Mouse (Mus musculus): ENCODE results near the gene Kcnt1. TPM values are rescaled to one million over a fixed set of nuclear protein-coding genes. Genes with fewer than 3 reads are reported as not detected.

Gene Kcnt1
- polyA plus RNA-seq, 1 experiment from 2014 or later = 0.28 TPM

DNA sequence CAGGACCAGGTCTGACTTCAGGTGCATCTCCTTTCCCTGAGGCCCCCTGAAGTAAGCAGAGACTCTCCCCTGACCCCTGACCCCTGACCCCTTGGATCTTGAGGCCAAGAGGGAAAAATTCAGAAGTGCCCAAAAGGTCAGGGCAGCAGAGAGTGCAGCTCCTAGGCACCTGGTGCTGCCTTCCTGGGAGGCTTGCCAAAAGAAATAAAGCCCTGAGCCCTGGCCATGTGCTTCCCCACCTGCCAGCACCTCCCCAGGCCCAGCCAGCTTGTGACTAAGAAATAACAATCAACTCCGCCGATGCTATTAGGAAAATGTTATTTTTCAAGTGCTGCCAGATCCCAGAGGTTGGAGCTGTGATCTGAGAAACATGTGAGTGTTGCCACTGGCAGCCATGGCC, 1.5 kb upstream of the Kcnt1 start:
- Histone ChIP-seq H3K4me2 (ENCODE audit: low read depth, low read length) (no peak overlapping the region), H3K27me3 (ENCODE audit: control insufficient read depth, insufficient read depth, low read length) (peaks cover 15% of the 10 kb centered on the region), H3K4me3 (ENCODE audit: low read depth, low read length) (no peak overlapping the region), H3K36me3 (replicated peaks; ENCODE audit: control insufficient read depth, insufficient read depth, low read depth, low read length) (no peaks in the 10 kb centered on the region), H3K27ac (replicated peaks; ENCODE audit: low read depth, low read length) (no peak overlapping the region), H3K4me1 (ENCODE audit: control insufficient read depth, insufficient read depth, low read length) (no peaks in the 10 kb centered on the region), H3K9me3 (replicated peaks; ENCODE audit: control insufficient read depth, low read length) (no peaks in the 10 kb centered on the region), H3K9ac (replicated peaks; ENCODE audit: low read length) (no peak overlapping the region)
- DNase-seq (ENCODE audit: low spot score) (no peak), ATAC-seq (replicated peaks; ENCODE audit: insufficient number of reproducible peaks, low FRiP score, low TSS enrichment, low read depth) (no peak)
- 63% methylated on average over 2 of the region's 2 CpGs for WGBS

GRCm38 (mm10) chr2:25862696-25863270, 751 bp upstream of the Kcnt1 start:
- Histone ChIP-seq H3K4me3 (ENCODE audit: low read depth, low read length) (no peak overlapping the region), H3K9me3 (replicated peaks; ENCODE audit: control insufficient read depth, low read length) (no peaks in the 10 kb centered on the region), H3K27me3 (ENCODE audit: control insufficient read depth, insufficient read depth, low read length) (peaks cover 15% of the 10 kb centered on the region), H3K9ac (replicated peaks; ENCODE audit: low read length) (no peak overlapping the region), H3K4me1 (ENCODE audit: control insufficient read depth, insufficient read depth, low read length) (no peaks in the 10 kb centered on the region), H3K27ac (replicated peaks; ENCODE audit: low read depth, low read length) (no peak overlapping the region), H3K36me3 (replicated peaks; ENCODE audit: control insufficient read depth, insufficient read depth, low read depth, low read length) (no peaks in the 10 kb centered on the region), H3K4me2 (ENCODE audit: low read depth, low read length) (no peak overlapping the region)
- ATAC-seq (replicated peaks; ENCODE audit: insufficient number of reproducible peaks, low FRiP score, low TSS enrichment, low read depth) (no peak), DNase-seq (ENCODE audit: low spot score) (no peak)
- 67% methylated on average over 5 of the region's 5 CpGs for WGBS

- Histone ChIP-seq H3K9ac (replicated peaks; ENCODE audit: low read length) (no peak overlapping the region), H3K9me3 (replicated peaks; ENCODE audit: control insufficient read depth, low read length) (no peaks in the 10 kb centered on the region), H3K4me2 (ENCODE audit: low read depth, low read length) (peak overlapping the region; percentile 95), H3K4me3 (ENCODE audit: low read depth, low read length) (peak overlapping the region; percentile 36; the same call in 1 of the 2 replicates), H3K27ac (replicated peaks; ENCODE audit: low read depth, low read length) (no peak overlapping the region), H3K27me3 (ENCODE audit: control insufficient read depth, insufficient read depth, low read length) (peaks cover 15% of the 10 kb centered on the region), H3K4me1 (ENCODE audit: control insufficient read depth, insufficient read depth, low read length) (no peaks in the 10 kb centered on the region), H3K36me3 (replicated peaks; ENCODE audit: control insufficient read depth, insufficient read depth, low read depth, low read length) (no peaks in the 10 kb centered on the region)
- WGBS = 4% methylated on average over 18 of the region's 18 CpGs
- ATAC-seq (replicated peaks; ENCODE audit: insufficient number of reproducible peaks, low FRiP score, low TSS enrichment, low read depth) = no peak
- DNase-seq (ENCODE audit: low spot score) = no peak
Observed at GRCm38 (mm10) chr2:25864230-25864629, 696 bp downstream of the Kcnt1 start.

GRCm38 (mm10) chr2:25865412-25865811, 1.9 kb downstream of the Kcnt1 start:
- Histone ChIP-seq H3K27me3 (ENCODE audit: control insufficient read depth, insufficient read depth, low read length) (peaks cover 15% of the 10 kb centered on the region), H3K4me3 (ENCODE audit: low read depth, low read length) (no peak overlapping the region), H3K4me2 (ENCODE audit: low read depth, low read length) (no peak overlapping the region), H3K36me3 (replicated peaks; ENCODE audit: control insufficient read depth, insufficient read depth, low read depth, low read length) (no peaks in the 10 kb centered on the region), H3K4me1 (ENCODE audit: control insufficient read depth, insufficient read depth, low read length) (no peaks in the 10 kb centered on the region), H3K9me3 (replicated peaks; ENCODE audit: control insufficient read depth, low read length) (no peaks in the 10 kb centered on the region), H3K27ac (replicated peaks; ENCODE audit: low read depth, low read length) (no peak overlapping the region), H3K9ac (replicated peaks; ENCODE audit: low read length) (no peak overlapping the region)
- DNase-seq (ENCODE audit: low spot score) (no peak), ATAC-seq (replicated peaks; ENCODE audit: insufficient number of reproducible peaks, low FRiP score, low TSS enrichment, low read depth) (no peak)
- 11% methylated on average over 4 of the region's 4 CpGs for WGBS

GRCm38 (mm10) chr2:25866656-25867055, 3.1 kb downstream of the Kcnt1 start:
- no peaks in the 10 kb centered on the region for H3K9me3 ChIP-seq (replicated peaks; ENCODE audit: control insufficient read depth, low read length)
- no peak overlapping the region for H3K27ac ChIP-seq (replicated peaks; ENCODE audit: low read depth, low read length)
- 62% methylated on average over 5 of the region's 5 CpGs for WGBS
- H3K4me2 ChIP-seq (ENCODE audit: low read depth, low read length) = no peak overlapping the region
- no peak for DNase-seq (ENCODE audit: low spot score)
- H3K9ac ChIP-seq (replicated peaks; ENCODE audit: low read length) = no peak overlapping the region
- no peak overlapping the region for H3K4me3 ChIP-seq (ENCODE audit: low read depth, low read length)
- no peaks in the 10 kb centered on the region for H3K36me3 ChIP-seq (replicated peaks; ENCODE audit: control insufficient read depth, insufficient read depth, low read depth, low read length)
- ATAC-seq (replicated peaks; ENCODE audit: insufficient number of reproducible peaks, low FRiP score, low TSS enrichment, low read depth) = no peak
- peaks cover 15% of the 10 kb centered on the region for H3K27me3 ChIP-seq (ENCODE audit: control insufficient read depth, insufficient read depth, low read length)
- no peaks in the 10 kb centered on the region for H3K4me1 ChIP-seq (ENCODE audit: control insufficient read depth, insufficient read depth, low read length)

- H3K9me3 ChIP-seq (replicated peaks; ENCODE audit: control insufficient read depth, low read length) = no peaks in the 10 kb centered on the region
- no peak overlapping the region; the same call in 1 of the 2 replicates for H3K9ac ChIP-seq (replicated peaks; ENCODE audit: low read length)
- no peak overlapping the region for H3K27ac ChIP-seq (replicated peaks; ENCODE audit: low read depth, low read length)
- peak overlapping the region; percentile 33 for H3K4me3 ChIP-seq (ENCODE audit: low read depth, low read length)
- 26% methylated on average over 7 of the region's 7 CpGs for WGBS
- H3K36me3 ChIP-seq (replicated peaks; ENCODE audit: control insufficient read depth, insufficient read depth, low read depth, low read length) = no peaks in the 10 kb centered on the region
- DNase-seq (ENCODE audit: low spot score) (no peak), ATAC-seq (replicated peaks; ENCODE audit: insufficient number of reproducible peaks, low FRiP score, low TSS enrichment, low read depth) (no peak)
- H3K27me3 ChIP-seq (ENCODE audit: control insufficient read depth, insufficient read depth, low read length) = peaks cover 18% of the 10 kb centered on the region
- no peaks in the 10 kb centered on the region for H3K4me1 ChIP-seq (ENCODE audit: control insufficient read depth, insufficient read depth, low read length)
- H3K4me2 ChIP-seq (ENCODE audit: low read depth, low read length) = peak overlapping the region; percentile 70
Observed at GRCm38 (mm10) chr2:25877250-25877735, 13.8 kb downstream of the Kcnt1 start.

DNA sequence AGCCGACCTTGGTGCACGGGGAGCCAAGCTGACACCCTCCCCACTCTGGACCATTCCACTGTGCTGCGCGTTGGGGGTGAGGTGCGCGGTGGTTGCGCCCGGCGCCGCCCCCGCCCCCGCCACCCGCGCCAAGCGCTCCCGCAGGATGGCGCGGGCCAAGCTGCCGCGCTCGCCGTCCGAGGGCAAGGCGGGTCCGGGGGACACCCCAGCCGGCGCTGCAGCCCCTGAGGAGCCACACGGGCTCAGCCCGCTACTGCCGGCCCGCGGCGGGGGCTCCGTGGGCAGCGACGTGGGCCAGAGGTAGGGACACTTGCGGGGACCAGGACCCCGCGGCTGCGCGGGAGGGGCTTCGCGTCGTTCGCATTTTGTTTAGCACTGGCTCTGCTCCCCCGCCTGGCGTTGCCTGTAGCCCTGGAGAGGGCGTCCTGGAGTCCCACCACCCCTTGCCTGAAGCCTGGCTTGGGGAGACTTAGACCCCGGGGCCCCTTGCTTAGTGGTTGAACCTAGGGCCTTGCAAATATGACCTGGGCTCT, 14.3 kb downstream of the Kcnt1 start:
- H3K9me3 ChIP-seq (replicated peaks; ENCODE audit: control insufficient read depth, low read length) = no peaks in the 10 kb centered on the region
- H3K36me3 ChIP-seq (replicated peaks; ENCODE audit: control insufficient read depth, insufficient read depth, low read depth, low read length) = no peaks in the 10 kb centered on the region
- H3K4me1 ChIP-seq (ENCODE audit: control insufficient read depth, insufficient read depth, low read length) = no peaks in the 10 kb centered on the region
- ATAC-seq (replicated peaks; ENCODE audit: insufficient number of reproducible peaks, low FRiP score, low TSS enrichment, low read depth) (no peak), DNase-seq (ENCODE audit: low spot score) (no peak)
- no peak overlapping the region for H3K27ac ChIP-seq (replicated peaks; ENCODE audit: low read depth, low read length)
- H3K4me2 ChIP-seq (ENCODE audit: low read depth, low read length) = peak overlapping the region; percentile 70
- 5% methylated on average over 40 of the region's 49 CpGs for WGBS
- peaks cover 18% of the 10 kb centered on the region for H3K27me3 ChIP-seq (ENCODE audit: control insufficient read depth, insufficient read depth, low read length)
- peak overlapping the region; percentile 33 for H3K4me3 ChIP-seq (ENCODE audit: low read depth, low read length)
- peak overlapping the region; percentile 50 for H3K9ac ChIP-seq (replicated peaks; ENCODE audit: low read length)

DNA sequence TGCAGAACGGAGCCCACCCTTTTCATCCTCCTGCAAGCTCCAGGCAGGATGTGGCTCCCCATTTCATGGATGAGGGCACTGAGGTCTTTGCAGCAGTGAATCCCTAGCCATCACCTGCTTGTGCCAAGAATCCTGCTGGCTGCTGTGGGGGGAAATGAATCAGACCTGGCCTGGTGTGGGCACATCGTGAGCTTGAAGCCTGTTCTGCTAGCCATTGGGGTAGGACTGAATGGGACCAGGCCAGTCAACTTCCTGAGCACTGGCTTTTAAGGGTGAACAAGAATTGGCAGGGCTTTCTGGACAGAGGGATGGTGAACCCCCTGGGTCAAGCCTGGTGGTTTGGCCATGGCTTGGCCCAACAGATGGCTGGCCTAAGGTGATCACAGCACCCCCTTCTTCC, 15.0 kb downstream of the Kcnt1 start:
- ATAC-seq (replicated peaks; ENCODE audit: insufficient number of reproducible peaks, low FRiP score, low TSS enrichment, low read depth) (no peak), DNase-seq (ENCODE audit: low spot score) (no peak)
- Histone ChIP-seq H3K36me3 (replicated peaks; ENCODE audit: control insufficient read depth, insufficient read depth, low read depth, low read length) (no peaks in the 10 kb centered on the region), H3K4me3 (ENCODE audit: low read depth, low read length) (no peak overlapping the region), H3K9me3 (replicated peaks; ENCODE audit: control insufficient read depth, low read length) (no peaks in the 10 kb centered on the region), H3K4me1 (ENCODE audit: control insufficient read depth, insufficient read depth, low read length) (no peaks in the 10 kb centered on the region), H3K27ac (replicated peaks; ENCODE audit: low read depth, low read length) (no peak overlapping the region), H3K4me2 (ENCODE audit: low read depth, low read length) (no peak overlapping the region), H3K9ac (replicated peaks; ENCODE audit: low read length) (no peak overlapping the region), H3K27me3 (ENCODE audit: control insufficient read depth, insufficient read depth, low read length) (peaks cover 18% of the 10 kb centered on the region)
- WGBS = 84% methylated on average over 2 of the region's 2 CpGs

Measured in embryonic facial prominence, embryonic 11.5 days (tissue).